12 mouse cellular contexts compared by ENCODE assay signal in the genomic region with DNA sequence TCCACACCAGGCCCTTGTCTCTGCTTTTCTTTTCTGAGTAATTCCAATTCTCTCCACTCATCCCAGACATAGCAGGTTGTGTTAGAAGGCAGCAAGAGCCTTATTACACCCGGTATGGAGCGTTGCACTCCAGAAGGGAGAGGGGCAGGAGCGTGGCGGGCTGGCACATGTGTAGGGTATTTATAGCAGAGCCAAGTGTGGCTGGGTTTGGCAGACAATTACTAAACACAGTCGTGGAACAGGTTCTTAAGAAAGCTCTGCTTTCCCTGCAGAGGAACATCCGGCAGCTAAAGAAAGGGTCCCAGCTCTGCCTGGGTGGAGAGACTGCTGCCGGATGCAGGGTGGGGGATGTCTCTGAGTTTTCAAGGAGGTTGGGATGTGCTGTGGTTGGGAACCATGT. TPM values are rescaled to one million over a fixed set of nuclear protein-coding genes. Genes with fewer than 3 reads are reported as not detected.
DNase-seq lines count a peak whose midpoint lies in the region; ATAC-seq lines count a peak whose summit lies in the region.
"Had no signal": no experiment of that assay in that cellular context is flagged by ENCODE, and none has a peak within 500 bp of the region (broad histone marks: within the 10 kb centered on the region; RNA-seq: fewer than 3 reads in every experiment).

No protein-coding gene starts in this region.

- no peak overlapping the region for H3K4me3 ChIP-seq in forebrain, embryonic 16.5 days (replicated peaks; ENCODE audit: low read length)
- no peak overlapping the region for H3K4me3 ChIP-seq in heart, embryonic 16.5 days (ENCODE audit: low read length)
- H3K4me3 ChIP-seq: erythroblast, embryonic 14.5 days; hindbrain, embryonic 12.5 days had no signal

- DNase-seq in layer of hippocampus, adult 18-20 months (ENCODE audit: low spot score in 2 of 2), result peak; percentile 28 to 57
- no peak for DNase-seq in layer of hippocampus, adult 9-10 months (ENCODE audit: low spot score)
- peak; percentile 65 to 69 for DNase-seq in right cerebral cortex, adult 2 months (ENCODE audit: low spot score in 2 of 2)
- DNase-seq in urinary bladder, adult 2 months (ENCODE audit: low spot score), result no peak
- DNase-seq in testis, postnatal 14 days (ENCODE audit: low spot score), result no peak
- DNase-seq in adrenal gland, postnatal 4 days (ENCODE audit: low spot score in 2 of 2), result no peak
- DNase-seq: cerebellum, adult 9-10 months; kidney, postnatal 4 days had no signal

- peak; percentile 65 for ATAC-seq in forebrain, embryonic 16.5 days
- ATAC-seq in heart, embryonic 16.5 days (replicated peaks; ENCODE audit: extremely low read depth, insufficient read depth, low FRiP score), result peak; percentile 82

- peaks cover 23% of the 10 kb centered on the region for H3K4me1 ChIP-seq in forebrain, embryonic 16.5 days (replicated peaks; ENCODE audit: control insufficient read depth, insufficient read depth, low read length)
- peaks cover 31% of the 10 kb centered on the region for H3K4me1 ChIP-seq in heart, embryonic 16.5 days (ENCODE audit: control insufficient read depth, insufficient read depth, low read length)

- H3K36me3 ChIP-seq in forebrain, embryonic 16.5 days (ENCODE audit: control insufficient read depth, insufficient read depth), result no peaks in the 10 kb centered on the region
- H3K36me3 ChIP-seq in heart, embryonic 16.5 days (ENCODE audit: control insufficient read depth, insufficient read depth), result no peaks in the 10 kb centered on the region
- H3K36me3 ChIP-seq: hindbrain, embryonic 12.5 days had no signal

- H3K4me2 ChIP-seq in forebrain, embryonic 16.5 days (ENCODE audit: low read length), result no peak overlapping the region
- H3K4me2 ChIP-seq in heart, embryonic 16.5 days (ENCODE audit: low read depth, low read length), result peak overlapping the region; percentile 37
- H3K4me2 ChIP-seq: hindbrain, embryonic 12.5 days had no signal

- no peaks in the 10 kb centered on the region for H3K9me3 ChIP-seq in forebrain, embryonic 16.5 days (ENCODE audit: control insufficient read depth, low read length)
- H3K9me3 ChIP-seq in heart, embryonic 16.5 days (replicated peaks; ENCODE audit: control insufficient read depth, low read length), result no peaks in the 10 kb centered on the region
- H3K9me3 ChIP-seq: hindbrain, embryonic 12.5 days had no signal

- H3K27me3 ChIP-seq in forebrain, embryonic 16.5 days (replicated peaks; ENCODE audit: control insufficient read depth, insufficient read depth, low read length), result no peaks in the 10 kb centered on the region
- H3K27me3 ChIP-seq in heart, embryonic 16.5 days (ENCODE audit: control insufficient read depth, insufficient read depth, low read length), result no peaks in the 10 kb centered on the region
- H3K27me3 ChIP-seq: hindbrain, embryonic 12.5 days had no signal

- WGBS in forebrain, embryonic 16.5 days, result 37% methylated on average over 7 of the region's 7 CpGs
- WGBS in heart, embryonic 16.5 days, result 34% methylated on average over 7 of the region's 7 CpGs

- no peak overlapping the region for H3K9ac ChIP-seq in forebrain, embryonic 16.5 days (replicated peaks; ENCODE audit: low read depth, low read length)
- peak overlapping the region; percentile 40 for H3K9ac ChIP-seq in heart, embryonic 16.5 days (ENCODE audit: low read length)
- H3K9ac ChIP-seq: hindbrain, embryonic 12.5 days had no signal

- H3K27ac ChIP-seq in forebrain, embryonic 16.5 days (ENCODE audit: low read length), result peak overlapping the region; percentile 48
- H3K27ac ChIP-seq in heart, embryonic 16.5 days (ENCODE audit: low read length), result peak overlapping the region; percentile 75
- H3K27ac ChIP-seq: hindbrain, embryonic 12.5 days had no signal

RNA-seq across cellular contexts. Expression of gene Sema4c, which starts 48.8 kb away (rescaled TPM):
- total RNA-seq in layer of hippocampus, adult 18-20 months (2021), result 10 to 100 TPM in 1 of 2 experiments, 1 to 10 TPM in 1; 9.7 to 10.6 TPM
- 35.4 and 37.3 TPM in 2 replicates for polyA plus RNA-seq in forebrain, embryonic 16.5 days (2015; fragmentation: Nextera tagmentation; extraction: Ambion mirVana)
- polyA plus RNA-seq in heart, embryonic 16.5 days (2015; fragmentation: Nextera tagmentation; extraction: Ambion mirVana), result 7.8 and 8.8 TPM in 2 replicates
- 25.6 and 30.8 TPM in 2 replicates for polyA plus RNA-seq in urinary bladder, adult 2 months (2012; rRNA removed)
- total RNA-seq in adrenal gland, postnatal 4 days (2021), result 10 to 100 TPM; 44.0 to 57.6 TPM

RNA-seq across cellular contexts. Expression of gene Ankrd39, which starts 59.7 kb away (rescaled TPM):
- total RNA-seq in layer of hippocampus, adult 18-20 months (2021), result 10 to 100 TPM; 11.1 TPM
- polyA plus RNA-seq in forebrain, embryonic 16.5 days (2015; fragmentation: Nextera tagmentation; extraction: Ambion mirVana), result 15.4 and 24.4 TPM in 2 replicates
- 31.1 and 32.5 TPM in 2 replicates for polyA plus RNA-seq in heart, embryonic 16.5 days (2015; fragmentation: Nextera tagmentation; extraction: Ambion mirVana)
- polyA plus RNA-seq in urinary bladder, adult 2 months (2012; rRNA removed), result 19.6 and 26.7 TPM in 2 replicates
- 10 to 100 TPM; 19.8 to 23.1 TPM for total RNA-seq in adrenal gland, postnatal 4 days (2021)

Comparison
In these comparisons a context has a peak if more than half of its experiments do, and no peak if none do; other contexts are left out.
1. DNase-seq: peak in layer of hippocampus, adult 18-20 months (2 of 2) and right cerebral cortex, adult 2 months (2 of 2); none in layer of hippocampus, adult 9-10 months (single experiment), urinary bladder, adult 2 months (single experiment), testis, postnatal 14 days (single experiment) and adrenal gland, postnatal 4 days (0 of 2).